ENCODE assay signal across 1 mouse cellular context in genomic region chr15:100379658-100380057, GRCm38 (mm10).
TF ChIP-seq lines count a peak whose summit lies in the region.

No protein-coding gene starts in this region.

TF ChIP-seq in CH12.LX, 34 proteins besides CTCF, POLR2A, EP300 and RAD21:
- TF ChIP-seq BHLHE40 (IDR thresholded peaks at IDR 0.05; ENCODE audit: low read depth, low read length) (peak; percentile 91), HCFC1 (IDR thresholded peaks at IDR 0.05; ENCODE audit: low read depth, low read length) (no peak), MXI1 (IDR thresholded peaks at IDR 0.05; ENCODE audit: low read depth, low read length) (peak; percentile 83), MYC (IDR thresholded peaks at IDR 0.05; ENCODE audit: low read depth, low read length) (peak; percentile 73), MAX (IDR thresholded peaks at IDR 0.05; ENCODE audit: low read length) (peak; percentile 80; the same call in 1 of the 2 replicates), CHD1 (IDR thresholded peaks at IDR 0.05; ENCODE audit: low read depth, low read length) (no peak), ZMIZ1 (IDR thresholded peaks at IDR 0.05; ENCODE audit: low read depth, low read length) (no peak), KAT2A (IDR thresholded peaks at IDR 0.05; ENCODE audit: insufficient replicate concordance, low read length) (no peak), USF2 (conservative IDR thresholded peaks at IDR 0.05; ENCODE audit: low read depth, low read length) (no peak), IRF4 (IDR thresholded peaks at IDR 0.05; ENCODE audit: low read depth, low read length) (peak; percentile 25; the same call in 1 of the 2 replicates), ZC3H11A (IDR thresholded peaks at IDR 0.05; ENCODE audit: low read depth, low read length) (no peak), ETS1 (conservative IDR thresholded peaks at IDR 0.05; ENCODE audit: low read depth, low read length) (peak; percentile 51), NELFE (IDR thresholded peaks at IDR 0.05; ENCODE audit: low read depth, low read length) (no peak), E2F4 (IDR thresholded peaks at IDR 0.05; ENCODE audit: insufficient replicate concordance, low read depth, low read length) (no peak)
